Mouse (Mus musculus) lung, postnatal 4 days (tissue): ENCODE data around the gene S100a13.

Experiments
- DNase-seq, 2 experiments: peaks; one replicate each; pipeline ENCODE4 v3.0.0; 2021

The S100a13 gene

GRCm38 (mm10) chr3:90555954-90556353 lies 41.7 kb downstream of the S100a13 start:
- no peak for DNase-seq

GRCm38 (mm10) chr3:90560008-90560628 lies 45.9 kb downstream of the S100a13 start, which contains the start of gene S100a3:
Gene S100a3, plus strand, starts transcription at chr3:90560578.
- DNase-seq = no peak
